Mouse (Mus musculus): ENCODE measurements at regions not wholly inside any gene's neighbourhood (a gene's known extent, or its start where the extent isn't known, plus 50 kb on each side); places are given as distances from the start of the nearest gene placed in this dataset.

DNA sequence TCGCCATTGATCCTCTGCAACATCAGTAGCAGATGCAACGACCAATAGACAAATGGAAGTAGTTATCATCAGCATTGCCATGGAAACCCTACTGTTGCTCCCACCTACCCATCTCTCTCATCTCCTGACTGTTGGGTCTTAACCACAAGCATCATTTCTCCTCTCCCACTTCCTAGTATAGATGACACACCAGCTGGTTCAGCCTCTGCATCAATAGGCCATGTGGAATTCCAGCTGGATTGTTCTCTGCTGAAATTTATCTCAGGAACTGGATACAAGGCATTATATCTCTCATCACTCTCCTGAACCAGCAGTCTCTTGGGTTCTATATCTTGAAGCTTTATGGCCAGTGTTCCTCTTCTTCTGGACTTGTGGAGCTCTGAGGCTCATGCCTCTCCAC, 219.3 kb downstream of the Ice1 start:
- TF ChIP-seq POLR2A (IDR thresholded peaks at IDR 0.05; ENCODE audit: control insufficient read depth, extremely low read depth, insufficient read depth, low read length, poor library complexity) = no peak
- no peak for TF ChIP-seq CTCF (IDR thresholded peaks at IDR 0.05; ENCODE audit: borderline replicate concordance, control insufficient read depth, extremely low read depth, insufficient read depth, low read length, poor library complexity)
